Comparison of ENCODE assay signal across 27 mouse cellular contexts in genomic region chr9:76217178-76217975, GRCm38 (mm10). TPM values are rescaled to one million over a fixed set of nuclear protein-coding genes. Genes with fewer than 3 reads are reported as not detected.
A peak's percentile ranks its signal among the peaks of the same experiment; 100 is the strongest.
DNase-seq lines count a peak whose midpoint lies in the region; ATAC-seq lines count a peak whose summit lies in the region.
"Had no signal": no experiment of that assay in that cellular context is flagged by ENCODE, and none has a peak within 500 bp of the region (broad histone marks: within the 10 kb centered on the region; RNA-seq: fewer than 3 reads in every experiment).

No protein-coding gene starts in this region.

- peak; percentile 4 for DNase-seq in cerebellum, adult 11-12 months
- peak; percentile 3 for DNase-seq in adrenal gland, postnatal 14 days
- peak; percentile 48 for DNase-seq in brain, adult 2 months (ENCODE audit: low read depth, low spot score)
- peak; percentile 28 to 60 for DNase-seq in cerebellum, postnatal 14 days
- no peak for DNase-seq in urinary bladder, postnatal 10 days (ENCODE audit: low spot score)
- DNase-seq in gastrocnemius, postnatal 14 days, result no peak
- DNase-seq: B cell, adult 2 months; gastrocnemius, postnatal 36 days; heart, adult 2 months; heart, postnatal 14 days; kidney, postnatal 25 days; layer of hippocampus, postnatal 36 days; liver, postnatal 0 days; retina, postnatal 1 day; right cerebral cortex, postnatal 25 days; spleen, adult 18-20 months; thymus, postnatal 25 days had no signal

- ATAC-seq in cerebellum, adult (ENCODE audit: insufficient number of reproducible peaks, low FRiP score, low TSS enrichment), result no peak
- ATAC-seq: hindbrain, postnatal 0 days; intestine, embryonic 16.5 days; liver, postnatal 0 days; midbrain, embryonic 15.5 days; Patski had no signal

- intact Hi-C loops in gastrocnemius, postnatal 14 days (cut with DNase I; ENCODE audit: low total_unique reads), result no loop called here

RNA-seq across cellular contexts. Expression of gene Gfral, which starts 3.9 kb away (rescaled TPM):
- not detected in 2 replicates for total RNA-seq in adrenal gland, postnatal 14 days (2021)
- not detected for total RNA-seq in gastrocnemius, postnatal 14 days (2021)
- total RNA-seq: CH12.LX; G1E; gastrocnemius, postnatal 36 days; heart, adult 2 months; heart, postnatal 14 days; layer of hippocampus, adult 2 months; layer of hippocampus, postnatal 36 days; left cerebral cortex, postnatal 10 days; megakaryocyte-erythroid progenitor cell, adult 5-6 weeks had no signal

Comparison
In these comparisons a context has a peak if more than half of its experiments do, and no peak if none do; other contexts are left out.
1. DNase-seq: peak in cerebellum, adult 11-12 months (single experiment), adrenal gland, postnatal 14 days (single experiment), brain, adult 2 months (single experiment) and cerebellum, postnatal 14 days (2 of 2); none in urinary bladder, postnatal 10 days (single experiment) and gastrocnemius, postnatal 14 days (single experiment).